Mouse (Mus musculus): ENCODE measurements around the gene Chit1. TPM values are rescaled to one million over a fixed set of nuclear protein-coding genes. Genes with fewer than 3 reads are reported as not detected.

Gene Chit1
- total RNA-seq (2021) = not detected
- long read RNA-seq, experiment 1 = 0 reads
- long read RNA-seq, experiment 2 = 0 reads

GRCm38 (mm10) chr1:134110979-134111378 lies at the start of gene Chit1:
Gene Chit1 (plus strand): TSS chr1:134111242.
- no peak for DNase-seq

- DNase-seq = no peak
Observed at GRCm38 (mm10) chr1:134061915-134062314, 49.1 kb upstream of the Chit1 start.

- no peak for DNase-seq
Observed at GRCm38 (mm10) chr1:134062411-134063085, 48.5 kb upstream of the Chit1 start.

- peak; percentile 79 to 82 for DNase-seq
Observed at GRCm38 (mm10) chr1:134063086-134063772, 47.8 kb upstream of the Chit1 start.

- DNase-seq = peak; percentile 74 to 82
Observed at GRCm38 (mm10) chr1:134063773-134064125, 47.3 kb upstream of the Chit1 start.

GRCm38 (mm10) chr1:134064296-134064831 lies 46.7 kb upstream of the Chit1 start:
- DNase-seq = no peak

- peak; percentile 65 to 85 for DNase-seq
Observed at GRCm38 (mm10) chr1:134065241-134065809, 45.7 kb upstream of the Chit1 start.

GRCm38 (mm10) chr1:134066554-134066953 lies 44.5 kb upstream of the Chit1 start:
- no peak for DNase-seq

GRCm38 (mm10) chr1:134067143-134067619 lies 43.9 kb upstream of the Chit1 start:
- peak; percentile 32 to 70 for DNase-seq

GRCm38 (mm10) chr1:134070099-134070669 lies 40.9 kb upstream of the Chit1 start:
- no peak for DNase-seq

GRCm38 (mm10) chr1:134071411-134072018 lies 39.5 kb upstream of the Chit1 start:
- no peak for DNase-seq

GRCm38 (mm10) chr1:134073061-134073564 lies 37.9 kb upstream of the Chit1 start:
- DNase-seq = no peak

GRCm38 (mm10) chr1:134073658-134074057 lies 37.4 kb upstream of the Chit1 start:
- DNase-seq = no peak

GRCm38 (mm10) chr1:134074184-134074583 lies 36.9 kb upstream of the Chit1 start:
- no peak for DNase-seq

GRCm38 (mm10) chr1:134074606-134075005 lies 36.4 kb upstream of the Chit1 start:
- DNase-seq = peak in 1 of 2 experiments; percentile 40

GRCm38 (mm10) chr1:134075532-134075931 lies 35.5 kb upstream of the Chit1 start:
- peak in 1 of 2 experiments; percentile 23 for DNase-seq

GRCm38 (mm10) chr1:134076789-134077188 lies 34.3 kb upstream of the Chit1 start:
- peak in 1 of 2 experiments; percentile 32 for DNase-seq

GRCm38 (mm10) chr1:134077389-134078060 lies 33.5 kb upstream of the Chit1 start:
- DNase-seq = peak; percentile 61 to 73

- DNase-seq = peak in 1 of 2 experiments; percentile 76
Observed at GRCm38 (mm10) chr1:134078061-134078795, 32.8 kb upstream of the Chit1 start.

- DNase-seq = peak; percentile 98 to 99
Observed at GRCm38 (mm10) chr1:134078802-134079476, 32.1 kb upstream of the Chit1 start, which contains the start of gene Btg2. Gene Btg2 (minus strand): TSS chr1:134079120.
